Mouse (Mus musculus): ENCODE data around the gene Stradb. TPM values are rescaled to one million over a fixed set of nuclear protein-coding genes. Genes with fewer than 3 reads are reported as not detected.
"Not testable (repeated sequence)": the region's sequence is repeated elsewhere in the genome, so short reads cannot be mapped to it uniquely, and the experiment has no call there.

The Stradb gene
- polyA plus RNA-seq, 1 experiment from 2014 or later: 24.1 TPM

GRCm38 (mm10) chr1:58952526-58952925 lies 20.8 kb upstream of the Stradb start:
- Histone ChIP-seq H3K4me2 (no peak overlapping the region), H3K4me1 (replicated peaks) (peaks cover 70% of the 10 kb centered on the region), H3K36me3 (no peaks in the 10 kb centered on the region), H3K27me3 (no peaks in the 10 kb centered on the region), H3K9me3 (replicated peaks) (no peaks in the 10 kb centered on the region), H3K4me3 (no peak overlapping the region), H3K9ac (no peak overlapping the region), H3K27ac (peak overlapping the region; percentile 83; the same call in 1 of the 2 replicates)
- WGBS: 85% methylated on average over 5 of the region's 5 CpGs
- ATAC-seq (replicated peaks; ENCODE audit: insufficient number of reproducible peaks, insufficient read depth, low FRiP score, low read depth): no peak

GRCm38 (mm10) chr1:58952997-58953396 lies 20.3 kb upstream of the Stradb start:
- no peak overlapping the region for H3K9ac ChIP-seq
- H3K27me3 ChIP-seq: no peaks in the 10 kb centered on the region
- no peaks in the 10 kb centered on the region for H3K9me3 ChIP-seq (replicated peaks)
- WGBS: 36% methylated on average over 4 of the region's 4 CpGs
- no peak overlapping the region for H3K4me3 ChIP-seq
- no peak for ATAC-seq (replicated peaks; ENCODE audit: insufficient number of reproducible peaks, insufficient read depth, low FRiP score, low read depth)
- H3K27ac ChIP-seq: no peak overlapping the region
- H3K4me2 ChIP-seq: no peak overlapping the region
- H3K36me3 ChIP-seq: no peaks in the 10 kb centered on the region
- peaks cover 72% of the 10 kb centered on the region for H3K4me1 ChIP-seq (replicated peaks)

- H3K27ac ChIP-seq: 0 out of 2 replicates have a peak overlapping the region, but pooled peaks have one; percentile 7
- H3K4me1 ChIP-seq (replicated peaks): peaks cover 75% of the 10 kb centered on the region
- H3K4me2 ChIP-seq: no peak overlapping the region
- H3K4me3 ChIP-seq: no peak overlapping the region
- no peak overlapping the region for H3K9ac ChIP-seq
- WGBS: 53% methylated on average over 9 of the region's 9 CpGs
- no peak for ATAC-seq (replicated peaks; ENCODE audit: insufficient number of reproducible peaks, insufficient read depth, low FRiP score, low read depth)
- no peaks in the 10 kb centered on the region for H3K9me3 ChIP-seq (replicated peaks)
- H3K36me3 ChIP-seq: no peaks in the 10 kb centered on the region
- H3K27me3 ChIP-seq: no peaks in the 10 kb centered on the region
Measured at GRCm38 (mm10) chr1:58953686-58954434, 19.5 kb upstream of the Stradb start.

- H3K4me2 ChIP-seq: no peak overlapping the region
- WGBS: 70% methylated on average over 8 of the region's 8 CpGs
- no peaks in the 10 kb centered on the region for H3K9me3 ChIP-seq (replicated peaks)
- ATAC-seq (replicated peaks; ENCODE audit: insufficient number of reproducible peaks, insufficient read depth, low FRiP score, low read depth): no peak
- H3K9ac ChIP-seq: no peak overlapping the region
- H3K4me3 ChIP-seq: no peak overlapping the region
- no peaks in the 10 kb centered on the region for H3K36me3 ChIP-seq
- no peaks in the 10 kb centered on the region for H3K27me3 ChIP-seq
- peaks cover 70% of the 10 kb centered on the region for H3K4me1 ChIP-seq (replicated peaks)
- no peak overlapping the region for H3K27ac ChIP-seq
Measured at GRCm38 (mm10) chr1:58954578-58955410, 18.5 kb upstream of the Stradb start.

- Histone ChIP-seq H3K4me3 (no peak overlapping the region), H3K4me1 (replicated peaks) (peaks cover 72% of the 10 kb centered on the region), H3K9ac (no peak overlapping the region), H3K27me3 (no peaks in the 10 kb centered on the region), H3K9me3 (replicated peaks) (no peaks in the 10 kb centered on the region), H3K27ac (peak overlapping the region; percentile 33; the same call in 1 of the 2 replicates), H3K4me2 (no peak overlapping the region), H3K36me3 (no peaks in the 10 kb centered on the region)
- ATAC-seq (replicated peaks; ENCODE audit: insufficient number of reproducible peaks, insufficient read depth, low FRiP score, low read depth): no peak
- whole genome bisulfite sequencing: 56% methylated on average over 3 of the region's 3 CpGs
Measured at GRCm38 (mm10) chr1:58955716-58956115, 17.6 kb upstream of the Stradb start.

- H3K4me2 ChIP-seq: no peak overlapping the region
- H3K36me3 ChIP-seq: no peaks in the 10 kb centered on the region
- WGBS: 66% methylated on average over 9 of the region's 9 CpGs
- no peak overlapping the region for H3K4me3 ChIP-seq
- no peaks in the 10 kb centered on the region for H3K27me3 ChIP-seq
- H3K4me1 ChIP-seq (replicated peaks): peaks cover 73% of the 10 kb centered on the region
- no peak overlapping the region for H3K9ac ChIP-seq
- H3K9me3 ChIP-seq (replicated peaks): no peaks in the 10 kb centered on the region
- no peak for ATAC-seq (replicated peaks; ENCODE audit: insufficient number of reproducible peaks, insufficient read depth, low FRiP score, low read depth)
- peak overlapping the region; percentile 25; the same call in 1 of the 2 replicates for H3K27ac ChIP-seq
Measured at GRCm38 (mm10) chr1:58956229-58956628, 17.1 kb upstream of the Stradb start.

- H3K9ac ChIP-seq: 0 out of 2 replicates have a peak overlapping the region, but pooled peaks have one; percentile 10
- peak overlapping the region; percentile 49; the same call in 1 of the 2 replicates for H3K27ac ChIP-seq
- no peak overlapping the region for H3K4me2 ChIP-seq
- ATAC-seq (replicated peaks; ENCODE audit: insufficient number of reproducible peaks, insufficient read depth, low FRiP score, low read depth): no peak
- 23% methylated on average over 2 of the region's 2 CpGs for WGBS
- H3K9me3 ChIP-seq (replicated peaks): no peaks in the 10 kb centered on the region
- H3K27me3 ChIP-seq: no peaks in the 10 kb centered on the region
- peaks cover 73% of the 10 kb centered on the region for H3K4me1 ChIP-seq (replicated peaks)
- no peak overlapping the region for H3K4me3 ChIP-seq
- no peaks in the 10 kb centered on the region for H3K36me3 ChIP-seq
Measured at GRCm38 (mm10) chr1:58957931-58958330, 15.4 kb upstream of the Stradb start.

- H3K4me3 ChIP-seq; H3K27me3 ChIP-seq; H3K9ac ChIP-seq; H3K4me2 ChIP-seq; H3K36me3 ChIP-seq; H3K9me3 ChIP-seq (replicated peaks); ATAC-seq (replicated peaks; ENCODE audit: insufficient number of reproducible peaks, insufficient read depth, low FRiP score, low read depth): not testable (repeated sequence)
- Histone ChIP-seq H3K4me1 (replicated peaks) (peaks cover 64% of the 10 kb centered on the region), H3K27ac (peak overlapping the region; percentile 47)
- WGBS: 71% methylated on average over 16 of the region's 16 CpGs
Measured at GRCm38 (mm10) chr1:58958789-58959526, 14.4 kb upstream of the Stradb start.

GRCm38 (mm10) chr1:58959682-58960081 lies 13.6 kb upstream of the Stradb start:
- WGBS: 71% methylated on average over 2 of the region's 2 CpGs
- Histone ChIP-seq H3K9ac (no peak overlapping the region), H3K27me3 (no peaks in the 10 kb centered on the region), H3K9me3 (replicated peaks) (no peaks in the 10 kb centered on the region), H3K27ac (no peak overlapping the region), H3K4me3 (no peak overlapping the region), H3K36me3 (no peaks in the 10 kb centered on the region), H3K4me1 (replicated peaks) (peaks cover 57% of the 10 kb centered on the region), H3K4me2 (no peak overlapping the region)
- no peak for ATAC-seq (replicated peaks; ENCODE audit: insufficient number of reproducible peaks, insufficient read depth, low FRiP score, low read depth)

- Histone ChIP-seq H3K27me3 (no peaks in the 10 kb centered on the region), H3K27ac (peak overlapping the region; percentile 40), H3K9ac (no peak overlapping the region), H3K4me3 (no peak overlapping the region), H3K4me1 (replicated peaks) (peaks cover 50% of the 10 kb centered on the region), H3K36me3 (no peaks in the 10 kb centered on the region; the same call in 1 of the 2 replicates), H3K9me3 (replicated peaks) (no peaks in the 10 kb centered on the region), H3K4me2 (no peak overlapping the region)
- ATAC-seq (replicated peaks; ENCODE audit: insufficient number of reproducible peaks, insufficient read depth, low FRiP score, low read depth): no peak
- WGBS: 43% methylated on average over 12 of the region's 12 CpGs
Measured at GRCm38 (mm10) chr1:58961152-58961893, 12.0 kb upstream of the Stradb start.

All from heart, embryonic 15.5 days (tissue).